Mouse (Mus musculus): ENCODE measurements around the gene Bclaf1.

The Bclaf1 gene

GRCm38 (mm10) chr10:20311918-20312735, at the start of gene Bclaf1:
Gene Bclaf1, plus strand, starts transcription at chr10:20312469.
- peak; percentile 99 to 100 for DNase-seq

GRCm38 (mm10) chr10:20262896-20263295, 49.4 kb upstream of the Bclaf1 start:
- no peak for DNase-seq

GRCm38 (mm10) chr10:20264479-20264878, 47.8 kb upstream of the Bclaf1 start:
- DNase-seq = no peak

- no peak for DNase-seq
Measured at GRCm38 (mm10) chr10:20267032-20267431, 45.2 kb upstream of the Bclaf1 start.

GRCm38 (mm10) chr10:20268945-20269344, 43.3 kb upstream of the Bclaf1 start:
- DNase-seq = no peak

- DNase-seq = no peak
Measured at GRCm38 (mm10) chr10:20272380-20272779, 39.9 kb upstream of the Bclaf1 start.

GRCm38 (mm10) chr10:20273278-20273677, 39.0 kb upstream of the Bclaf1 start:
- no peak for DNase-seq

- DNase-seq = no peak
Measured at GRCm38 (mm10) chr10:20274022-20274421, 38.2 kb upstream of the Bclaf1 start.

GRCm38 (mm10) chr10:20281456-20281855, 30.8 kb upstream of the Bclaf1 start:
- DNase-seq = no peak

GRCm38 (mm10) chr10:20285289-20285975, 26.8 kb upstream of the Bclaf1 start:
- DNase-seq = peak; percentile 35 to 50

GRCm38 (mm10) chr10:20285994-20286836, 26.1 kb upstream of the Bclaf1 start:
- no peak for DNase-seq

GRCm38 (mm10) chr10:20287369-20287768, 24.9 kb upstream of the Bclaf1 start:
- DNase-seq = no peak

GRCm38 (mm10) chr10:20290467-20290883, 21.8 kb upstream of the Bclaf1 start:
- peak; percentile 91 to 97 for DNase-seq

- DNase-seq = peak in 1 of 2 experiments; percentile 28
Measured at GRCm38 (mm10) chr10:20295961-20296360, 16.3 kb upstream of the Bclaf1 start.

- DNase-seq = no peak
Measured at GRCm38 (mm10) chr10:20298152-20298920, 13.9 kb upstream of the Bclaf1 start.

- DNase-seq = no peak
Measured at GRCm38 (mm10) chr10:20299114-20299513, 13.2 kb upstream of the Bclaf1 start.

- peak in 1 of 2 experiments; percentile 26 for DNase-seq
Measured at GRCm38 (mm10) chr10:20310969-20311769, 1.1 kb upstream of the Bclaf1 start.

GRCm38 (mm10) chr10:20312736-20313301, 550 bp downstream of the Bclaf1 start:
- peak; percentile 95 to 96 for DNase-seq

- DNase-seq = peak; percentile 18 to 22
Measured at GRCm38 (mm10) chr10:20313447-20313846, 1.2 kb downstream of the Bclaf1 start.

- no peak for DNase-seq
Measured at GRCm38 (mm10) chr10:20313941-20314340, 1.7 kb downstream of the Bclaf1 start.

- DNase-seq = peak; percentile 24 to 50
Measured at GRCm38 (mm10) chr10:20314797-20315196, 2.5 kb downstream of the Bclaf1 start.
